26 mouse cellular contexts compared by ENCODE assay signal in genomic region chr2:160886221-160886620, GRCm38 (mm10). TPM values are rescaled to one million over a fixed set of nuclear protein-coding genes. Genes with fewer than 3 reads are reported as not detected.
"Had no signal": no experiment of that assay in that cellular context is flagged by ENCODE, and none has a peak within 500 bp of the region (broad histone marks: within the 10 kb centered on the region; RNA-seq: fewer than 3 reads in every experiment).

No protein-coding gene starts in this region.

- H3K27me3 ChIP-seq: heart, embryonic 15.5 days; kidney, embryonic 15.5 days; limb, embryonic 15.5 days had no signal

- ATAC-seq: forebrain, postnatal 0 days; hindbrain, postnatal 0 days; intestine, embryonic 16.5 days; liver, embryonic 12.5 days had no signal

- H3K9ac ChIP-seq: forebrain, postnatal 0 days; heart, embryonic 15.5 days; hindbrain, embryonic 13.5 days; hindbrain, embryonic 15.5 days; kidney, embryonic 15.5 days; limb, embryonic 13.5 days; limb, embryonic 15.5 days; liver, embryonic 12.5 days; liver, embryonic 14.5 days had no signal

- DNase-seq: forebrain, postnatal 0 days; gastrocnemius, postnatal 14 days; heart, postnatal 14 days; heart, postnatal 36 days; kidney, adult 11 months; kidney, adult 2 months; kidney, adult 9 months; kidney, postnatal 14 days; kidney, postnatal 4 days had no signal

- H3K27ac ChIP-seq: heart, adult 2 months; heart, embryonic 15.5 days; hindbrain, embryonic 13.5 days; hindbrain, embryonic 15.5 days; hindbrain, postnatal 0 days; kidney, embryonic 15.5 days; kidney, postnatal 0 days; layer of hippocampus, adult 2 months; left cerebral cortex, adult 2 months; limb, embryonic 13.5 days; limb, embryonic 15.5 days; liver, embryonic 12.5 days; liver, embryonic 14.5 days had no signal

- H3K9me3 ChIP-seq: heart, embryonic 15.5 days; hindbrain, embryonic 13.5 days; hindbrain, embryonic 15.5 days; kidney, embryonic 15.5 days; limb, embryonic 13.5 days; limb, embryonic 15.5 days; liver, embryonic 12.5 days had no signal

- H3K4me2 ChIP-seq: heart, embryonic 11.5 days; heart, embryonic 15.5 days; hindbrain, embryonic 13.5 days; hindbrain, embryonic 15.5 days; kidney, embryonic 15.5 days; limb, embryonic 13.5 days; limb, embryonic 15.5 days; liver, embryonic 12.5 days had no signal

- H3K36me3 ChIP-seq: heart, embryonic 15.5 days; hindbrain, embryonic 13.5 days; hindbrain, embryonic 15.5 days; kidney, embryonic 15.5 days; limb, embryonic 13.5 days; limb, embryonic 15.5 days; liver, embryonic 12.5 days had no signal

- H3K4me3 ChIP-seq: heart, adult 2 months; heart, embryonic 15.5 days; hindbrain, embryonic 13.5 days; hindbrain, embryonic 15.5 days; kidney, embryonic 15.5 days; layer of hippocampus, adult 2 months; left cerebral cortex, adult 2 months; limb, embryonic 13.5 days; limb, embryonic 15.5 days; liver, embryonic 12.5 days had no signal

RNA-seq across cellular contexts. Expression of gene Lpin3, which starts 5.8 kb away (rescaled TPM):
- total RNA-seq: hematopoietic stem cell, adult 5-6 weeks had no signal

RNA-seq across cellular contexts. Expression of gene Emilin3, which starts 25.9 kb away (rescaled TPM):
- total RNA-seq: hematopoietic stem cell, adult 5-6 weeks; liver, adult 2 months had no signal
- polyA plus RNA-seq: kidney, adult 2 months; liver, adult 2 months had no signal
